Mouse (Mus musculus) adrenal gland, postnatal 0 days (tissue): ENCODE measurements around the gene Skint6. TPM values are rescaled to one million over a fixed set of nuclear protein-coding genes. Genes with fewer than 3 reads are reported as not detected.

Source experiments
- polyA plus RNA-seq: library from polyadenylated mRNA; unstranded; fragments of >200 nt; fragmentation: Nextera tagmentation; extraction: Ambion mirVana; gene quantifications from 2 replicates; pipeline ENCODE4 v1.2.1, GENCODE M21; 2015

The Skint6 gene
- polyA plus RNA-seq = not detected in 2 replicates

DNA sequence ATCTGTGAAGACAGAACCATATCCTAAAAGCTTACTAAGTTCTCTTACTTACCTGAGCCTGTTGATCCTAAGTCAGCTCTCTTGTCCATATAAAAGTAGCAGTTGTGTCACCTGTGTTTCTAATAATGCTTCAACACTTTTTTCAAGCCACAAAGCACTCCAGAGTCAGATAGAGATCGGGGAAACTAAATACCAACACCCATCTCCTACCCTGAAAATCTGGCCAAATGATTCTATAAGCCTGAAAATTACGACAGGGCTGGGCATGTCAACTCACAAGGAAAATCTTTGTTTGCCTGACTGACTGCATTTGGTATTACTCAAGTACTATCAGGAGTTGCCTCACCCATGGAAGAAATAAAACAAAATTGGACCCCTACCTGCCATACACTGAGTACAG is at the start of gene Skint6:
Gene Skint6 (minus strand): TSS at position 101 of the 400 bp plus-strand sequence.

DNA sequence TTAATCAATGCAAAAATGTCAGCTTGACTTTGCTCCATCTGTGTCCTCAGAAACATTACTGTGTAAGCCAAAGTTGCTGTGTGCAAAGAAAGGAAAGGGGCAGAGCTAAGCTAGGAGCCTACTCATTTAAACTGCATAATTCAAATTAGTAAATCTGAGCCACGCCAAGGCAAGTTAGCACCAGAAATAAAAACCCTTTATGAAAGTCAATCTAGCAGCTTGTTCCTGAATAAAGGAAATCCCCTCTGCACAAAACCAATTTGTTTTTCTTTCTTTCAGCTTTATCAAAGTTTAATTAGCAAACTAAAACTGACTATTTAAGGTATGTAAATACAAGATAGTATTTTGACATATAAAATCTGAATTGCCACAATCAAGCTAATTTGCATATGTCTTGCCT is 512.0 kb downstream of the Skint6 start, which contains the start of gene Skint10:
Gene Skint10 (minus strand): TSS at position 101 of the 400 bp plus-strand sequence.

